Mouse (Mus musculus) liver, embryonic 11.5 days (tissue): ENCODE results near the gene Evx2. TPM values are rescaled to one million over a fixed set of nuclear protein-coding genes. Genes with fewer than 3 reads are reported as not detected.

Source experiments
- ATAC-seq: fragments of 200-750 bp; cut with Nextera tagmentation; replicated peaks from 2 replicates; pipeline ENCODE4 v1.8.0; 2017; ENCODE audit warnings: moderate number of reproducible peaks, mild to moderate bottlenecking, moderate TSS enrichment, moderate library complexity; ENCODE audit not compliant: low FRiP score
- DNase-seq: peaks from one replicate; pipeline ENCODE4 v3.0.0-alpha.2; 2017; ENCODE audit warnings: low spot score
- H3K27ac ChIP-seq: fragments of 300-500 bp; sonication (generic); 2 replicates; pipeline ENCODE4 v1.5.1; 2014; ENCODE audit warnings: mild to moderate bottlenecking, low read depth, low read length, control low read depth
- H3K27me3 ChIP-seq: fragments of 300-500 bp; sonication (generic); replicated peaks from 2 replicates; pipeline ENCODE4 v1.6.1; 2014; ENCODE audit warnings: low read length, mixed read lengths; ENCODE audit not compliant: control insufficient read depth, insufficient read depth
- H3K36me3 ChIP-seq: fragments of 300-500 bp; sonication (generic); 2 replicates; pipeline ENCODE4 v1.6.1; 2014; ENCODE audit warnings: mild to moderate bottlenecking, low read length, moderate library complexity, mixed read lengths; ENCODE audit not compliant: control insufficient read depth, insufficient read depth
- H3K4me1 ChIP-seq: fragments of 300-500 bp; sonication (generic); replicated peaks from 2 replicates; pipeline ENCODE4 v1.6.1; 2014; ENCODE audit warnings: low read length, mixed read lengths; ENCODE audit not compliant: control insufficient read depth, insufficient read depth
- H3K4me2 ChIP-seq: fragments of 300-500 bp; sonication (generic); 2 replicates; pipeline ENCODE4 v1.6.1; 2014; ENCODE audit warnings: mild to moderate bottlenecking, control low read depth, moderate library complexity
- H3K4me3 ChIP-seq: fragments of 300-500 bp; sonication (generic); 2 replicates; pipeline ENCODE4 v1.5.1; 2014; ENCODE audit warnings: low read depth, low read length, control low read depth
- H3K9ac ChIP-seq: fragments of 300-500 bp; sonication (generic); 2 replicates; pipeline ENCODE4 v1.6.1; 2014; ENCODE audit warnings: low read depth, low read length, control low read depth
- H3K9me3 ChIP-seq: fragments of 300-500 bp; sonication (generic); 2 replicates; pipeline ENCODE4 v1.6.1; 2016; ENCODE audit warnings: low read length, inconsistent platforms, mixed read lengths; ENCODE audit not compliant: control insufficient read depth
- WGBS: fragments of 180-500 bp; shearing (Covaris S2); extraction: QIAGEN DNeasy Blood & Tissue Kit; methylation state at CpG from one replicate; pipeline ENCODE4 v1.1.7; 2014; 5-methylcytosine and 5-hydroxymethylcytosine counted together
- polyA plus RNA-seq: library from polyadenylated mRNA; unstranded; fragments of >200 nt; fragmentation: Nextera tagmentation; extraction: Ambion mirVana; gene quantifications from 2 replicates; pipeline ENCODE4 v1.2.1, GENCODE M21; 2014

The Evx2 gene
- polyA plus RNA-seq, 1 experiment from 2014 or later: 0.12 TPM

DNA sequence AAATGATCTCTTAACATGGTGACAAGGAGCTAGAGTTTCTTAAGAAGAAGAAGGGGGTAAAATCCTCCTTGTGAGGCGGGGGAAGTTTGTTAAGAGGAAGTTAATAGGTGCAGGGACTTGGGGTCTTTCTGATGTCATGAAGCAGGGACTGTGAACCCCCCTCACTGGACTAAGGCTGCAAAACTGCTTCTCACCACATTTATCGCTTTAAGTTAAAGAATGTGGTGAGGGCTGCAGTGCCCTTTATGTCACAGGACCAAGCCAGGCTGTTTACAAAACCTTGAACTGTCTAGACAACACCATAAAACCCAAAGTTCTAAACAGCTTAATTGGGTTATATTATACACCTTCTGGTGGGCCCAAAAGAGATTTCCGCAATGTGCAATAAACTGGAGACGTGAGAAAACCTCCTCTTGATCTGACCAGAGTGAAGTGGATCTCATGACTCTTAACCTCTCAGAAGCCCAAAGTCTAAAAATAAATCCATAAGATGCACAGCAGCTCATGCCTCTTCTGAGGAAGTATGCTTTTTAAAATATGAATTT is 25.8 kb upstream of the Evx2 start:
- Histone ChIP-seq H3K4me2 (no peak overlapping the region), H3K4me1 (peaks cover 7% of the 10 kb centered on the region; the same call in 1 of the 2 replicates), H3K4me3 (no peak overlapping the region), H3K9me3 (no peaks in the 10 kb centered on the region), H3K27ac (no peak overlapping the region), H3K27me3 (peaks cover 99% of the 10 kb centered on the region), H3K36me3 (no peaks in the 10 kb centered on the region), H3K9ac (no peak overlapping the region)
- ATAC-seq (no peak), DNase-seq (no peak)
- WGBS: 18% methylated on average over 4 of the region's 4 CpGs

DNA sequence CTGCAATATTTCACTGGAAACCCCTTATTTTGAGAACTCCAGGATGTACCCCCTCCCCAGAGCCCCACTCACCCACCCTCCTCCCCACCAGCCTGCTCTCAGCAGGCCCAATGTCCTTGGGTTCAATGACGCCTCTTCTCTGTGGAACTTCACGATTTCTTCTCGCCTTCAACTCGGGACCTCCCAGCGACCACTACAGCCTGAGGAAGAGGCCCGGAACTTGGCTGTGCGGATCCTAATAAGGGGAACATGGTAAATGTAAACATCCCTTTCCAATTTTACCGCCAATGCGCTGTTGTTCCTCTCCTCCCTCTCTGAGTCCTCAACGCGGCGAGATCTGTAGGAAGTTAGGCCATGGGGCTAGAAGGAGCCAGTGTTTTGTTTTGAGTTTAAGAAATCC is 24.7 kb upstream of the Evx2 start:
- no peak for ATAC-seq
- DNase-seq: peak; percentile 32
- no peak overlapping the region for H3K4me3 ChIP-seq
- H3K27ac ChIP-seq: no peak overlapping the region
- H3K36me3 ChIP-seq: no peaks in the 10 kb centered on the region
- WGBS: 2% methylated on average over 12 of the region's 12 CpGs
- H3K27me3 ChIP-seq: peaks cover 99% of the 10 kb centered on the region
- H3K4me2 ChIP-seq: no peak overlapping the region
- no peaks in the 10 kb centered on the region for H3K9me3 ChIP-seq
- peaks cover 7% of the 10 kb centered on the region; the same call in 1 of the 2 replicates for H3K4me1 ChIP-seq
- H3K9ac ChIP-seq: no peak overlapping the region

GRCm38 (mm10) chr2:74683471-74683951 is 24.2 kb upstream of the Evx2 start:
- ATAC-seq (no peak), DNase-seq (peak; percentile 39)
- no peak overlapping the region for H3K27ac ChIP-seq
- H3K4me3 ChIP-seq: no peak overlapping the region
- peaks cover 7% of the 10 kb centered on the region; the same call in 1 of the 2 replicates for H3K4me1 ChIP-seq
- no peaks in the 10 kb centered on the region for H3K9me3 ChIP-seq
- no peak overlapping the region for H3K9ac ChIP-seq
- under 1% methylated on average over 18 of the region's 18 CpGs for WGBS
- no peaks in the 10 kb centered on the region for H3K36me3 ChIP-seq
- H3K27me3 ChIP-seq: peaks cover 99% of the 10 kb centered on the region
- H3K4me2 ChIP-seq: no peak overlapping the region

DNA sequence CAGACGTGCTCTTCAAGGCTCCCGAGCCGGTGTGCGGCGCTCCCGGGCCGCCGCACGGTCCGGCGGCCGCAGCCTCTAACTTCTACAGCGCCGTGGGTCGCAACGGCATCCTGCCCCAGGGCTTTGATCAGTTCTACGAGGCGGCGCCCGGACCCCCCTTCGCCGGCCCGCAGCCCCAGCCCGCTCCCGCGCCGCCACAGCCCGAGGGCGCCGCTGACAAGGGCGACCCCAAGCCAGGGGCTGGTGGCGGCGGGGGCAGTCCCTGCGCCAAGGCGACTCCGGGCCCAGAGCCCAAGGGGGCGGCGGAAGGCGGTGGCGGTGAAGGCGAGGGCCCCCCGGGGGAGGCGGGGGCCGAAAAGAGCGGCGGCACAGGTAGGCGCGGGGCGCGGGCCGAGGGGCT is 23.4 kb upstream of the Evx2 start:
- no peak for ATAC-seq
- H3K4me2 ChIP-seq: peak overlapping the region; percentile 25; the same call in 1 of the 2 replicates
- no peaks in the 10 kb centered on the region for H3K9me3 ChIP-seq
- DNase-seq: peak; percentile 31
- H3K27ac ChIP-seq: no peak overlapping the region
- no peak overlapping the region for H3K9ac ChIP-seq
- peak overlapping the region; percentile 14; the same call in 1 of the 2 replicates for H3K4me3 ChIP-seq
- peaks cover 99% of the 10 kb centered on the region for H3K27me3 ChIP-seq
- 2% methylated on average over 33 of the region's 51 CpGs for WGBS
- H3K4me1 ChIP-seq: peaks cover 7% of the 10 kb centered on the region; the same call in 1 of the 2 replicates
- no peaks in the 10 kb centered on the region for H3K36me3 ChIP-seq

- H3K9ac ChIP-seq: no peak overlapping the region
Observed at GRCm38 (mm10) chr2:74681594-74682531, 22.5 kb upstream of the Evx2 start.

GRCm38 (mm10) chr2:74680561-74681398 is 21.4 kb upstream of the Evx2 start:
- H3K36me3 ChIP-seq: no peaks in the 10 kb centered on the region
- WGBS: 1% methylated on average over 21 of the region's 21 CpGs
- DNase-seq (no peak), ATAC-seq (no peak)
- no peak overlapping the region for H3K4me3 ChIP-seq
- no peaks in the 10 kb centered on the region for H3K9me3 ChIP-seq
- H3K27ac ChIP-seq: no peak overlapping the region
- H3K27me3 ChIP-seq: peaks cover 100% of the 10 kb centered on the region
- no peak overlapping the region for H3K4me2 ChIP-seq
- peaks cover 7% of the 10 kb centered on the region; the same call in 1 of the 2 replicates for H3K4me1 ChIP-seq
- no peak overlapping the region for H3K9ac ChIP-seq

More at GRCm38 (mm10) chr2:74681594-74682531, 22.5 kb upstream of the Evx2 start:
- H3K27me3 ChIP-seq: peaks cover 99% of the 10 kb centered on the region
- no peak; the same call in 1 of the 2 replicates for ATAC-seq
- H3K4me1 ChIP-seq: peaks cover 7% of the 10 kb centered on the region; the same call in 1 of the 2 replicates
- whole genome bisulfite sequencing: 2% methylated on average over 76 of the region's 78 CpGs
- no peak overlapping the region for H3K27ac ChIP-seq
- H3K9me3 ChIP-seq: no peaks in the 10 kb centered on the region
- H3K36me3 ChIP-seq: no peaks in the 10 kb centered on the region
- DNase-seq: no peak
- H3K4me2 ChIP-seq: peak overlapping the region; percentile 31
- H3K4me3 ChIP-seq: peak overlapping the region; percentile 14; the same call in 1 of the 2 replicates

GRCm38 (mm10) chr2:74679980-74680379 is 20.6 kb upstream of the Evx2 start:
- peaks cover 100% of the 10 kb centered on the region for H3K27me3 ChIP-seq
- H3K4me2 ChIP-seq: peak overlapping the region; percentile 6; the same call in 1 of the 2 replicates
- H3K9ac ChIP-seq: no peak overlapping the region
- no peaks in the 10 kb centered on the region for H3K36me3 ChIP-seq
- no peak for ATAC-seq
- no peak overlapping the region for H3K4me3 ChIP-seq
- DNase-seq: no peak
- peaks cover 7% of the 10 kb centered on the region; the same call in 1 of the 2 replicates for H3K4me1 ChIP-seq
- no peak overlapping the region for H3K27ac ChIP-seq
- H3K9me3 ChIP-seq: no peaks in the 10 kb centered on the region
- WGBS: 2% methylated on average over 23 of the region's 23 CpGs

GRCm38 (mm10) chr2:74679596-74679971 is 20.2 kb upstream of the Evx2 start:
- H3K4me2 ChIP-seq: peak overlapping the region; percentile 6; the same call in 1 of the 2 replicates
- H3K36me3 ChIP-seq: no peaks in the 10 kb centered on the region
- no peak overlapping the region for H3K27ac ChIP-seq

More at GRCm38 (mm10) chr2:74679596-74679971, 20.2 kb upstream of the Evx2 start:
- 2% methylated on average over 26 of the region's 26 CpGs for WGBS
- Histone ChIP-seq H3K9ac (no peak overlapping the region), H3K4me1 (peaks cover 7% of the 10 kb centered on the region; the same call in 1 of the 2 replicates), H3K9me3 (no peaks in the 10 kb centered on the region), H3K4me3 (no peak overlapping the region), H3K27me3 (peaks cover 100% of the 10 kb centered on the region)
- ATAC-seq (no peak), DNase-seq (no peak)
